Mouse (Mus musculus) thymus, adult 2 months (tissue): Measurements from ENCODE around the gene Tspyl3.

Experiments
- CTCF ChIP-seq: fragments of 200-500 bp; IDR thresholded peaks from 2 replicates; pipeline ENCODE4 v1.5.1; 2012; ENCODE audit warnings: mild to moderate bottlenecking, control low read depth, low read length, moderate library complexity, borderline replicate concordance; ENCODE audit not compliant: control insufficient read depth, poor library complexity, insufficient read depth; ENCODE audit errors: extremely low read depth
- POLR2A ChIP-seq: fragments of 200-500 bp; IDR thresholded peaks from 2 replicates; pipeline ENCODE4 v1.6.1; 2012; ENCODE audit warnings: mild to moderate bottlenecking, low read length, control low read depth, moderate library complexity; ENCODE audit not compliant: control insufficient read depth, poor library complexity, insufficient read depth; ENCODE audit errors: extremely low read depth

DNA sequence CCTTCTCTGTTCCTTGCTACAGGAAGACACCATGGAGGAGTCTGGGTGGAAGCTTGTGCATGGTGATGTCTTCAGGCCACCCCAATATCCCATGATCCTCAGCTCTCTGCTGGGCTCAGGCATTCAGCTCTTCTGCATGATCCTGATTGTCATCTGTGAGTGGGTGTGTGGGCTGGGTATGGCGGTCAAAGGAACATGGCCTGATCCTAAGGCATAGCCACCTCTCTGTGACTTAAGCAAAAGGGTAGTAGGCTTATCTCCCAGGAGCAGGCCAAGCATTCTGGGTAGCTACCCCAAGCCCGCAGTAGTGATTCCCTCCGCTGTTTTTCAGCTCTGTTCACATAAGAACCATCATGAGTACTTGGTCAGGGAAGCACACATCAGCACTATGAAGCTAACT is 31.0 kb downstream of the Tspyl3 start:
- TF ChIP-seq POLR2A, result no peak
- TF ChIP-seq CTCF, result no peak
